Mouse (Mus musculus) hindbrain, embryonic 10.5 days (tissue): ENCODE results near the gene Dennd5b. TPM values are rescaled to one million over a fixed set of nuclear protein-coding genes. Genes with fewer than 3 reads are reported as not detected.

Experiments
- DNase-seq: peaks from one replicate; pipeline ENCODE4 v3.0.0-alpha.2; 2017; ENCODE audit warnings: low spot score
- H3K27ac ChIP-seq: fragments of 300-500 bp; sonication (generic); 2 replicates; pipeline ENCODE4 v1.5.1; 2016; ENCODE audit warnings: mild to moderate bottlenecking, moderate library complexity
- H3K27me3 ChIP-seq: fragments of 300-500 bp; sonication (generic); 2 replicates; pipeline ENCODE4 v1.6.1; 2016; ENCODE audit warnings: mild to moderate bottlenecking; ENCODE audit not compliant: poor library complexity, insufficient read depth, severe bottlenecking
- H3K36me3 ChIP-seq: fragments of 300-500 bp; sonication (generic); 2 replicates; pipeline ENCODE4 v1.6.1; 2016; ENCODE audit warnings: mild to moderate bottlenecking, moderate library complexity
- H3K4me1 ChIP-seq: fragments of 300-500 bp; sonication (generic); replicated peaks from 2 replicates; pipeline ENCODE4 v1.6.1; 2016; ENCODE audit warnings: mild to moderate bottlenecking
- H3K4me3 ChIP-seq: fragments of 300-500 bp; sonication (generic); 2 replicates; pipeline ENCODE4 v1.5.1; 2016; ENCODE audit warnings: mild to moderate bottlenecking, moderate library complexity
- H3K9me3 ChIP-seq: fragments of 300-500 bp; sonication (generic); 2 replicates; pipeline ENCODE4 v1.6.1; 2016; ENCODE audit warnings: mild to moderate bottlenecking, moderate library complexity
- WGBS: fragments of 180-500 bp; shearing (Covaris S2); methylation state at CpG from one replicate; pipeline ENCODE4 v1.1.7; 2016; 5-methylcytosine and 5-hydroxymethylcytosine counted together
- polyA plus RNA-seq: library from polyadenylated mRNA; unstranded; fragments of >200 nt; fragmentation: Nextera tagmentation; extraction: Ambion mirVana; gene quantifications from 2 replicates; pipeline ENCODE4 v1.2.1, GENCODE M21; 2016

The Dennd5b gene
- polyA plus RNA-seq, 1 experiment from 2014 or later: 10.5 TPM

DNA sequence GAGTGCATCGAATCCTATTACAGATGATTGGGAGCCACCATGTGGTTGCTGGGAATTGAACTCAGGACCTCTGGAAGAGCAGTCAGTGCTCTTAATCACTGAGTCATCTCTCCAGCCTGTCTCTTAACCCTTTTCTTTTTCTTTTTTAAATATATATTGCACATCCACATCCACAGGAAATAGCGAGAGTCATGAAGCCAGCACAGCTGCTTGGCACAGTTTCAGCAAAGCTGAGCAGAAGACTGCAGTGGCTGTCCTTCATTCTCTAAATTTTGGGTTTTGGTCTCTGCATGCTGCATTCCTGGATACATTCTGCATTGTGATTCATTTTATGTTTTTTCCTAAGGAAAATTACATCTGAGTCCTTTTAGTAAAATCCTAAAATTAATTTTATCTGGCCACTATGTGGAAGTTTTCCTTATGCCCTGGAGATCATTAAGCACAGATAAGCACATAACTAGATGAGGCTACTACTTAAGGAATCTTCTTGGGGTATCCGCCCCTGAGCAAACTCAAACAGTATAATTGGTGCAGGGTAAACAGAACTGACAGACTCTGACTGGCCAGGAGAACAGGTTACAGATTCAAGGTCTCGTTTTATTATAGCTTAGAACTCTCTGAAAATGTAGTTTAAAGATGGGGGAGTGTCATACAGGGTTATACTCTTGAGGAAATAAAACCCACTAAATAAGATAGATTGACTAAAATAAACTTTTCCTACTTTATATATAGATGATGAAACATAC lies 50.3 kb downstream of the Dennd5b start:
- Histone ChIP-seq H3K27me3 (no peaks in the 10 kb centered on the region), H3K9me3 (no peaks in the 10 kb centered on the region), H3K27ac (no peak overlapping the region), H3K4me1 (no peaks in the 10 kb centered on the region), H3K4me3 (no peak overlapping the region), H3K36me3 (peaks cover 10% of the 10 kb centered on the region; the same call in 1 of the 2 replicates)
- whole genome bisulfite sequencing: 91% methylated on average over 4 of the region's 4 CpGs
- no peak for DNase-seq

DNA sequence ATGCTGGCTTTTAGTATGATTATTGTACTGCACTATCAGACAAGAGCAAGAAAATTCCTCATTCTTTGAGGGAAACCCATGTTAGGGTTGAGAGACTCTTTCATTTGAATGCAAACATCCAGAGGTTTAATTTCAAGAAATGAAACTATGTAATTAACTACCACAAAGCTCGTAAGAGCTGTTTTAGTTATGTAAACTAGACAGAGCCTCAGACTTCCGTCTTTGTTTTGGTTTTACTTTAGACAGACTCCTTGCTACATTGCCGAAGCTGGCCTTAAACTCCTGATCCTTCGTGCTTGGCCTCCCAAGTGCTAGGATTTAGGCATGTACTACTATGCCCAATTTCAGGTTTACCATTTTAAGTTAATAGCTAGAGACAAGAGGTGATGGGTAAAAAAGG lies 61.4 kb downstream of the Dennd5b start:
- H3K4me3 ChIP-seq: no peak overlapping the region
- no peaks in the 10 kb centered on the region for H3K27me3 ChIP-seq
- H3K27ac ChIP-seq: no peak overlapping the region
- peaks cover 21% of the 10 kb centered on the region for H3K36me3 ChIP-seq
- no peak for DNase-seq
- H3K4me1 ChIP-seq: no peaks in the 10 kb centered on the region
- no peaks in the 10 kb centered on the region for H3K9me3 ChIP-seq
- WGBS: 87% methylated on average over 4 of the region's 4 CpGs

DNA sequence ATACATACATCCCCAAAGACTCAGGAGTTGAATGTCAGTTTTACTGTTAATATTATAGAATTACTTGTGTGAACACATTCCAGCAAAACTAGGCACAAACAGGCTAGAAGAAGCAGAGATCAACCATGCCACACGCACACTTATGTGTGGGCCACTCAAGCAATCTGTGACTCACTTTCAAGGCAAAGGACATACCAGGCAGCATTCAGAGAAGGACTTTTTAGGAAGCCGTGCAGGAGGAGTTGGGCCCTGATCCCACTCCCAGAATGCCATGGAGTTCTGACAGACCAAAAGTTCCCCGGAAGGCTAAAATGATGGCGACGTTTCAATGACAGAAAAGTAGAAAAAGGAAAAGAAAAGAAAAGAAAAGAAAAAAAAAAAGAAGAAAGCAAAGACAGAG lies 69.3 kb downstream of the Dennd5b start:
- Histone ChIP-seq H3K27me3 (no peaks in the 10 kb centered on the region), H3K36me3 (peaks cover 43% of the 10 kb centered on the region), H3K9me3 (no peaks in the 10 kb centered on the region), H3K27ac (no peak overlapping the region), H3K4me3 (no peak overlapping the region), H3K4me1 (no peaks in the 10 kb centered on the region)
- WGBS: 94% methylated on average over 5 of the region's 5 CpGs
- DNase-seq: no peak

DNA sequence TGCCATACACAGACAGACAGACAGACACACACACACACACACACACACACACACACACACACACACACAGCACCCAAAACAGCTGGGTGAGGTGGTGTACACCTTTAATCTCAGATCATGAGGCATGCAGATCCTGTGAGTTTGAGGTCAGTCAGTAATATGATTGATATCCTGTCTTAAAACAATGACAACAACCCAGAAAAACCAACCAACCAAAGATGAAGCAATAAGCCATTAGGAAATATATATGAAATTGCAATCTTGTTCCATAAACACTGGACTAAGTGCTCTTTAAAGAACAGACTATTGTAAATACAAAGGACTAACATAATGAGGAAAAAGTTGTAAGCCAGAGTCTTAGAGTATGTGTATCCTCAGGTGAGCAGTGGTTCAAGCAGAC lies 70.1 kb downstream of the Dennd5b start:
- no peaks in the 10 kb centered on the region for H3K9me3 ChIP-seq
- H3K4me1 ChIP-seq: no peaks in the 10 kb centered on the region
- H3K27me3 ChIP-seq: no peaks in the 10 kb centered on the region
- no peak for DNase-seq
- no peak overlapping the region for H3K27ac ChIP-seq
- no peak overlapping the region for H3K4me3 ChIP-seq
- peaks cover 51% of the 10 kb centered on the region for H3K36me3 ChIP-seq

- Histone ChIP-seq H3K4me3 (no peak overlapping the region), H3K27me3 (no peaks in the 10 kb centered on the region), H3K4me1 (no peaks in the 10 kb centered on the region), H3K9me3 (no peaks in the 10 kb centered on the region), H3K27ac (no peak overlapping the region), H3K36me3 (peaks cover 89% of the 10 kb centered on the region)
- WGBS: 83% methylated on average over 5 of the region's 5 CpGs
- no peak for DNase-seq
Measured at GRCm38 (mm10) chr6:149018431-149018830, 83.0 kb downstream of the Dennd5b start.

DNA sequence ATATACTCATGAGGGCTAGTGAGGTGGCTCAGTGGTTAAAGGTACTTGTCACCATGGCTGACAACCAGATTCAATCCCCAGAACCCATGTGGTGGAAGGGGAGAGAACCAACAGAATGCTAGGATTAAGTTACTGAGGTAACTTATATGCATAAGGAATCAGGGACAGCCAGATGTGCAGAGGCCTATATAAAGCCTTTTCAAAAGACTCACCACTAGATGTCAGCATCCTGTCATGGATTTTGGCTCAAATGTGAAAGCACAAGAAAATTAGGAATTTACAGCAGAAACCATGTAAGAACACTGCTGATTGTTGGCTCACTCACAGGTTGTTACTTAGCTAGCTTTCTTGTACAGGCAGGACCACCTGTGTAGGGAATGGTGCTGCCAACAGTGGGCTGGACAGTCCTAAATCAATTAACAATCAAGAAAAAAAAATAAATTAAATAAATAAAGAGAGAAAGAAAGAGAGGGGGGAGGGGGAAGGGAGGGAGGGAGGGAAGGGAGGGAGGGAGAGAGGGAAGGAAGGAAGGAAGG lies 90.6 kb downstream of the Dennd5b start:
- Histone ChIP-seq H3K4me1 (no peaks in the 10 kb centered on the region), H3K27me3 (no peaks in the 10 kb centered on the region), H3K36me3 (peaks cover 95% of the 10 kb centered on the region), H3K9me3 (no peaks in the 10 kb centered on the region), H3K27ac (no peak overlapping the region), H3K4me3 (no peak overlapping the region)
- DNase-seq: no peak

- WGBS: 90% methylated on average over 7 of the region's 7 CpGs
- H3K4me3 ChIP-seq: no peak overlapping the region
- H3K27me3 ChIP-seq: no peaks in the 10 kb centered on the region
- H3K36me3 ChIP-seq: peaks cover 95% of the 10 kb centered on the region
- no peaks in the 10 kb centered on the region for H3K4me1 ChIP-seq
- H3K27ac ChIP-seq: no peak overlapping the region
- no peak for DNase-seq
- H3K9me3 ChIP-seq: no peaks in the 10 kb centered on the region
Measured at GRCm38 (mm10) chr6:149005009-149005408, 96.5 kb downstream of the Dennd5b start.

DNA sequence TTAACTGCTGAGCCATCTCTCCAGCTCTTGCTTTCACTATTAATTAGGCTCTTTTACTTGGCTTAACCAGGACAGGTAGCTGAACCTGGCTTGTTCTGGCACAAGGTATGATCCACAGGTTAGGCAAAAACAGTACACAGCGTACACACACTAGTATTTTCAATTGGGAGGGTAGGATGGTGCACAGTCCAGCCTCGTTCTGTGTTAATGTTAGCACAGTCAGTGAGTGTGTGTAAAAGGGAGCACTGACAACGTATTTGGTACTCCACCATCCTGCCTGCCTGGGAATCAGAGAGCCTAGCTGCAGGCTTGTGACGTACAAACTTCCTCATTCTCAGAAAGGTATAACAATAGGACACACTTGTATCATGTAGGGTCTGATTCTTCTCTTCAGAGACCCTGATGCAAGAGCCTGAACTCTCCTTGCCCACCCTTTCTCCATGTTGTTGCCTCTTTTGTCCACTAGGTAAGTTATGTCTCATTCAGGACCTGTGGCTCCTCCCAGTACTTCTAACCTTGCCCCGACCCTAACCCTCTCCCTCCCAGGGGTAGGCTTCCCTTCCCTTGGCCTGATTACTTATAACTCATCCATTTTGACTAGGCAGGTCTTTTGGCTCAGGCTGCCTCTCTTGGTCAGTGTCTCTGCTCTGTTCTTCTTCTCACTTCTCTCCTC lies 107.0 kb downstream of the Dennd5b start:
- no peaks in the 10 kb centered on the region for H3K9me3 ChIP-seq
- 66% methylated on average over 5 of the region's 5 CpGs for WGBS
- no peak overlapping the region for H3K4me3 ChIP-seq
- H3K36me3 ChIP-seq: peaks cover 39% of the 10 kb centered on the region
- H3K27me3 ChIP-seq: no peaks in the 10 kb centered on the region
- DNase-seq: no peak
- peak overlapping the region; percentile 35; the same call in 1 of the 2 replicates for H3K27ac ChIP-seq
- peaks cover 41% of the 10 kb centered on the region for H3K4me1 ChIP-seq

- Histone ChIP-seq H3K27ac (peak overlapping the region; percentile 93), H3K36me3 (peaks cover 38% of the 10 kb centered on the region), H3K9me3 (no peaks in the 10 kb centered on the region), H3K4me1 (peaks cover 41% of the 10 kb centered on the region), H3K27me3 (no peaks in the 10 kb centered on the region), H3K4me3 (peak overlapping the region; percentile 20)
- 17% methylated on average over 9 of the region's 9 CpGs for WGBS
- peak; percentile 40 for DNase-seq
Measured at GRCm38 (mm10) chr6:148993117-148994077, 108.1 kb downstream of the Dennd5b start.

DNA sequence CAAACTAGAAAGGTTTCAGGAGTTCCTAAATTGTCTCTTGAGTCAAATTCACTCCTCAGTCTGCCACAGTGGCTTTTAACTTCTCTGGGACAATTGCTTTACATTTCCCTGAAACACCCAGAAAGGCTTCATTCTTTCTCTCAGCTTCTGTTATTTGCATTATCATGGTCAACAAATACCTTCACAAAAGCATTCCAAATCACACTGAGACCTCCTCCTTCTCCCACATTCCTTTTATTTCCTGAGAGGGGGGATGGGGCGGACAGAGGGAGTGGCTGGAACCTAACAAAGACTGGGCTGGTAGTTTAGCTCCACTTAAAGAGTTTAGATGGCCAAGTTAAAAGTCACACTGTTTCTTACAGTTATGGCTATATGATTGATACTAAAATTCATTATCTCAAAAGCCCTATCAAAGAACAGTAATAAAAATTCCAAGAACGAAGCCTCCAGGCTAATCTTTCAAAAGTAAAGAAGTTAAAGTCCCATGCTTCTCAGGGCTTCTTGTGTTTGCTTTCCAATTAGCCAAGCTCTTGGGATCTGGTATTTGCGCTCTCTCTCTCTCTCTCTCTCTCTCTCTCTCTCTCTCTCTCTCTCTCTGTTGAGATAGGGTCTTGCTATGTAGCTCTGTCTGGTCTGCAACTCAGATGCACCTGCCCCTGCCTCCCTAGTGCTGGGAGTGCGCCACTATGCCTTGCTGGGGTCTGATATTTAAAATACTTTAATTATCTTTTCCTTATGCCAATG lies 108.9 kb downstream of the Dennd5b start:
- peak; percentile 64 for DNase-seq
- Histone ChIP-seq H3K4me3 (peak overlapping the region; percentile 20; the same call in 1 of the 2 replicates), H3K27ac (peak overlapping the region; percentile 93), H3K36me3 (peaks cover 30% of the 10 kb centered on the region), H3K4me1 (peaks cover 41% of the 10 kb centered on the region), H3K27me3 (no peaks in the 10 kb centered on the region), H3K9me3 (no peaks in the 10 kb centered on the region)
- WGBS: 21% methylated on average over 4 of the region's 4 CpGs

DNA sequence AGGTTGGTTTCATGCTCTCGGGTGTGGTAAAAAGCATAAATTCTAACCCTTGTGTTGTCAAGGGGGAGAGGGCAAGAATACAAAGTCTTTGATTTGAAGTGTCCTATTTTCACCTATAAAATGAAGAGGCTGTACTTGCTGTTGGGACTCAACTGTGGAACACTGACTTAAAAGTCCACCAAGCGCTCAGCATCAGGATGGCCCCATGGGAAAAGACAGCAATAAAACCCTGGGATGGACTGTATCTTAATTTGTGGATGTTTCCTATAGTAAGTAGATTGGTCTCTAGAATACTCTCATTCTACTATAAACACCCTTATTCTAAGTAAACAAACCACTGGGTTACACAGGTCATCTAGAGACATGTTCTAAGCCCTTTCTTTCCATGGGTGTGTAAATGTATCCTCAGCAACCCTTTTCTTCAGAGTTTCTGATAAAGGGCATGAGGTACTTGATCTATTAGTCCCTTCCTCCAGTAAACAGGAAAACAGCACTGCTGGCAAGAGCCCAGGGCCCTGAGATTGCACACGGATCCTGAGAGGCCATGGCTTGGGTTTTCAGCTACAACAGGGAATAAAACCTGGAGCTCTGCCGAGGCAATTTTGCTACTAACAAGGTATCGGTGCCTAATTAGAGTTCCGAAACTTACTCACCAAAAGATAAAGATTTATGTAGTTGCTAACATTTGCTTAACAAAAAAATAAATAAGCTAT lies 109.7 kb downstream of the Dennd5b start:
- Histone ChIP-seq H3K36me3 (peaks cover 23% of the 10 kb centered on the region), H3K27me3 (no peaks in the 10 kb centered on the region), H3K9me3 (no peaks in the 10 kb centered on the region), H3K4me1 (peaks cover 41% of the 10 kb centered on the region), H3K4me3 (no peak overlapping the region), H3K27ac (peak overlapping the region; percentile 93)
- WGBS: 34% methylated on average over 6 of the region's 6 CpGs
- no peak for DNase-seq
